Mouse (Mus musculus): ENCODE measurements around the gene Gm17359. TPM values are rescaled to one million over a fixed set of nuclear protein-coding genes. Genes with fewer than 3 reads are reported as not detected.

The Gm17359 gene
- total RNA-seq, 1 experiment from 2014 or later: not detected

DNA sequence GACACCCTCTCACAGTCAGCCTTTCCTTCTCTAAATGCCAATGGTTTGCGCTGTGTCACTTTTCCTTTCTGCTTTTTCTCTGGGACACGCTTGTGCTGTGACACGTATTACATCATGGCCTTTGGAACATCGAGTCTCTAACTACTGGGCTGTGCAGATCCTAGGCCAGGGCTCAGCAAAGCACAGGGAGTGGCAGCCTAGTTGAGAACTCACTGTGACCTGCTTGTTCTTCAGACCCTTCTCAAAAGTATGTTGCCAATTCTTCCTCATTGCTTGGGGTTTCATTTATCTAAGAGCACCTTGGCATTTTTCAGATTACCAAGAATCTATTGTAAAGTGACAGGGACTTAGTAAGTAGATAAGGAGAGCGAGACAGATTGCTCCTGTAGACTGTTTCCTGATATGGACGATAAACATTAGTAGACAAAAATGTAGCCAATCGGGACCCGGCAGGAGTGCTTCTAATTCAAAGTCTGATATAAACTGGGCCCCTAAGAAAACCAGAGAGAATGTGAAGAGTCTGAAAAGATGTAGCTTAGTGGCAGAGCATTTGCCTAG, 2.7 kb upstream of the Gm17359 start:
- no peak for ATAC-seq (replicated peaks in 1 of 2; ENCODE audit: insufficient read depth in 1 of 2, low FRiP score in 2 of 2, low TSS enrichment in 1 of 2, low read depth in 1 of 2, poor library complexity in 2 of 2, severe bottlenecking in 2 of 2)

DNA sequence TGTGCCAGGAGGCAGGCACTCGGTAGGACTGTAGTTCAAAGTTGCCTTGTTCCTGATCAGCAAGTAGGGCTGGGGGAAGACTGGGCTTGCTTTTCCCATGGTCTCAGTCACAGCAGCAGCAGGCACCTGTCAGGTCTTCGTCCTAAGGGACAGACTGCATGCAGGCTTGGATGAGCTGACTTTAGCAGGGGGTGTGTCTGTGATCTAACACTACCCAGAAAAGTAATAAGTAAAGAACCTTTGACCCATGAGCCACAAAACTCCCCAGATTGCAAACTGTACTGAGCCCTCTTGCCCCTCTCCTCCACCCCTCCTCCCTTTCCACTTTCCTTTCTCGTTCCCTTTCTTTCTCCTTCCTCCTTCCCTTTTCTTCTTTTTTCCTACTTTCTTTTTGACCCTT, 4.3 kb downstream of the Gm17359 start:
- no peak for ATAC-seq (replicated peaks in 1 of 2; ENCODE audit: insufficient read depth in 1 of 2, low FRiP score in 2 of 2, low TSS enrichment in 1 of 2, low read depth in 1 of 2, poor library complexity in 2 of 2, severe bottlenecking in 2 of 2)

DNA sequence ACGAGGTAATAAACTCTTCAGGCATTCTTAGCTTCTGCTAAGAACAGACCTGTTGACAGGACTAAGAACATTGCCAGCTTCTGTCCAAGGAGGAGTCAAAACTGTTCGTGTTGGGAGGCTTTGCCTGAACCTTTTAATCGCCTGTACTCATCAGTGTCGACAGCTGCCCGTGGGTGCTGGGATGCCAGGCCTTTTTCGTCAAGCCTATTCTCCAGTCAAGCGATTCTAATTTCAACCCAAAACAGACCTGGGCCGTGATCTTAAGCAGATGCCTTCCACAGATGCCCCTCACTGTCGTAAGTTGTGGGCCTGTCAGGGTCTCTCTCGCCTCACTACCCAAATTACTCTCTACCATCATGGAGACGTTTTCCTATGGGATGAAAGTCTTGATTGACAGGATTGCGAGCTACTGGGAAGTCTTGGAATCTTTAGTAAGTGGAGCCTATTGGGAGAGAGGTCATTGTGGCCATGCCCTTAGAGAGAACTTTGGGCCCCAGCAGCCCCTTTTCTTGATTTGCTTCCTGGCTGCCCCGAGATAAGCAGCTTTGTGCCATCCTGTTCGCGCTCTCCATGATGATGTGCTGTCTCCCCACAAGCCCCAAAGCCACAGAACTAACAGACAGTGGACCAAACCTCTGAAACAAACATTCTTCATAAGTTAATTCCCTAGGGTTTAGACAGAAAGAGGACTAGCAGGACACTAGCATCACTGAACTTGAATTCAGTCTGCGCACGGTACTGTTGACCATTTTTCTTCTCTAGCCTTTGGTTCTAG, 6.7 kb downstream of the Gm17359 start:
- no peak for ATAC-seq (replicated peaks in 1 of 2; ENCODE audit: insufficient read depth in 1 of 2, low FRiP score in 2 of 2, low TSS enrichment in 1 of 2, low read depth in 1 of 2, poor library complexity in 2 of 2, severe bottlenecking in 2 of 2)

DNA sequence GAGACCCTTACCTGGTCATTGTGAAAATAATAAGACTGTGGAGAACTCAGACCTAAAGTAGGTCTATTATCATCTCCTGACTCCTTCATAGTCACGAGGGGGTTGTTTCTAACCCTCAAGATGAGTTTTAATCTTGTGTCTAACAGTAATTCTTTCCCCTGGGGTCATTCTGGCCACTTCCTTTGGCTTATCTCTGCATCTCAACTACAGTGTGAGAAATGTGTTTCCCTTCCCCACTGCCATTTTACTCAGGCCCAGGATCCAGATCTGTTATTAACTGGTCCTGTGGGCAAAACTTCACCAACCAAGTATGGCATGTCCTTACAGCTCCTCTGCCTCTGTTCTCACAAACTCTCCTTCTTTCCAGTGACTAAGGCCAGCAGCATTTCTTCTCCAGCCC, 12.8 kb downstream of the Gm17359 start:
- no peak for ATAC-seq (replicated peaks in 1 of 2; ENCODE audit: insufficient read depth in 1 of 2, low FRiP score in 2 of 2, low TSS enrichment in 1 of 2, low read depth in 1 of 2, poor library complexity in 2 of 2, severe bottlenecking in 2 of 2)

DNA sequence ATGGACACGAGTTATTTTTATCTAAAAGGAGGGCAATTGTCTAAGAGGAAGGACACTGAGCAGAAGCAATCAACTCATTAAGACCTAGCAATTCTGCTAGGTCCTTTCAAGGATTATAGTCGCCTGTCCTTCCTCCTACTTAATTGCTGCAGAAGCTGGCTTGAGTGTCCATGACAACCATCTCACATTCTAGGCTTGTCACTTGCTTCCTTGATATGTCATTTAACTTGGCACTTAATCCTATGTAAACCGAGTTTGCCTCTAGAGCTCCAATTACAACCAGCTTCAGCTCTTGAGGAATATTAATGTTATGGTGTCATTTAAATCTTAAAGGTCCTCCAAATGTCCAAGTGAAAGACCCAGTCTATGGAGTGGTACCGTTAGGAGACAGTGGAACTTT, 22.3 kb downstream of the Gm17359 start:
- no peak for ATAC-seq (replicated peaks in 1 of 2; ENCODE audit: insufficient read depth in 1 of 2, low FRiP score in 2 of 2, low TSS enrichment in 1 of 2, low read depth in 1 of 2, poor library complexity in 2 of 2, severe bottlenecking in 2 of 2)

DNA sequence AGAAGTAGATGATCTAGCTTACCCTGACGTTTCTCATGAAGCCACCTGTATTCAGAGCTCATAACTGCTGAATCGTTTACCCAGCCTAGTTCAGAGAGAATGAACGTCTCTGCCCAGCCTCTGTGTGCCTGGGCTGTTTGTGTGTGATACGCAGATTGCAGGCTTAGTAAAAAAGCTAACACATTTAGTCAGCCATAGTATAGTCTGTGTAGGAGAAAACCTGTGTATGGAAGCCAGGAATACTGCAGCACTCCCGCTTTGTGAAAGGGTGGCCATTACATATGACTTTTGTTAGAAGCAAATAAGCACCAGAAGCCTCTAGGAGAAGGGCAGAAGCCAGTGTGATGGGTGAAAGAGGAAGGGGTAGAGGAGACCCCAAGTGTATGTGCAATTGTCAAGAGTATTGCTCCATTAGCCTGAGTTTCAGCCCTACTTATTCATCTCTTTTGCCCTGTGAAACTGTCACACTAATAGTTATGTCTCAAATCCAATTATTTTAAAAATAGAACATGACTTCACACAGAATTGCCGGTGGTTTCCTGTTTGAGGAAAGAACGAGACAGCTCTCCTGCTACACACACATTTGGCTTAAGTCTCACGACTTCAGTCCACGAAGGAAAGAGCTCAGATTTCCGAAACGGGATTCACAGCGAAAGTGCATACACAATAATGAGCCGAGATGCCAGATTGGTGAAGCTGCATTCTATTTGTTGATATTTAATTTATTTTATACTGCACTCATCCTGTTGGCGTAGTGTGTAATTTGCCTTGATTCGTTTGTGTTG, 24.0 kb downstream of the Gm17359 start:
- no peak for ATAC-seq (replicated peaks in 1 of 2; ENCODE audit: insufficient read depth in 1 of 2, low FRiP score in 2 of 2, low TSS enrichment in 1 of 2, low read depth in 1 of 2, poor library complexity in 2 of 2, severe bottlenecking in 2 of 2)

DNA sequence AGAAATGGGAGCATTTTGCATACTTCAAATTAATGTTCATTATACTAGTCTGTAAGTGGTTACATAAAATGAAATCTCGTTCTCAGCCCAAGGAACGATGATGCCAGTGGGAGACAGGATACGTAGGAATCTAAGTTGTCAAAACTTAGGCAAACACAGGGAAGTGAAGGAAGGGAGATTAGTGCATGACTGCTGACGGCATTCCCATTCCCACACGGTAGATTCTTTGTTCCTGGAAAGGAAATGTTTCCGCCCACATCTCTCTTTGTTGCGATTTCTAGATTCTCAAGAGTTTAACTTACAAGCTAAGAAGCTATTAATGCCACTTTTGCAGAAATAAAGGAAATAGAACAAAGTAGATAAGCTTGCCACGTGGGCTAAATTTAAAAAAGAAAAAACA, 29.6 kb downstream of the Gm17359 start:
- no peak for ATAC-seq (replicated peaks in 1 of 2; ENCODE audit: insufficient read depth in 1 of 2, low FRiP score in 2 of 2, low TSS enrichment in 1 of 2, low read depth in 1 of 2, poor library complexity in 2 of 2, severe bottlenecking in 2 of 2)

DNA sequence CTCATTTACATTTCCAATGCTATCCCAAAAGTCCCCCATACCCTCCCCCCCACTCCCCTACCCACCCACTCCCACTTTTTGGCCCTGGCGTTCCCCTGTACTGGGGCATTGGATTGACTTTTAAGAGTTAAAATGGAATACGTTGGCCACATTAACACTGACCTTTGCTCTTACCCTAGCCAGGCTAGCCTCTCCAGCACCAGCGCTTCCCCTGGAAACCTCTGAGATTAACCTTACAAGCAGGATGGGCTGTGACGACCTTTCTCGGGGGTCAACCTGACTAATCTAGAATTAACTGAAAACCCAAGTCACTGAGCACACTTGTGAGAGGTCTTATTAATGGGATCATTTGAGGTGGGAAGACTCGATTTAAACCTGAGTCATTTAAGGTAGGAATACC, 31.8 kb downstream of the Gm17359 start:
- no peak for ATAC-seq (replicated peaks in 1 of 2; ENCODE audit: insufficient read depth in 1 of 2, low FRiP score in 2 of 2, low TSS enrichment in 1 of 2, low read depth in 1 of 2, poor library complexity in 2 of 2, severe bottlenecking in 2 of 2)

DNA sequence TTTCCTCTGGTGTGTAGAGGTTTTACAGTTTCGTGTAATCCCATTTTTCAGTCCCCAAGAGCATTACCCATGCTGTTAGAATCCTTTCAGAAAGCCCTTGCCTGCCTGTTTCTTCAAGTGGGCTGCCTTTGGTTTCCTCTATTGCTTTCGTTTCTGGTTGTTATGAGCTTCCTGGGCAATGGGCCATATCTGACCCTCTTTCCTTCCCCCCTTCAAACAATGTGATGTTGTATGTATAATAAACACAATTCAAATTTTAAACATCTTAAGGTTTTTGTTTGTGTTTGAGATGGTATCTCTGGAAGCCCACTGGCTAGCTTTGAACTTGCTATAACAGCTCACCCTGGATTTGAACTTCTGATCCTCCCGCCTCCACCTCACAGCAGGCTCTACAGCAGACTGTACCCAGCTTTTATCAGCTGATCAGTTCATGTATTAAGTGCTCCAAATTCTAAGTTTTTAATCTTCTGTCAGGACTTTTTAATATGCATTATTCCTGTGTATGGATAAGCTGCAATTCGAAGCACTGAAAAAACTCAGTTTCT, 34.0 kb downstream of the Gm17359 start:
- peak in 1 of 2 experiments; percentile 47; a peak in 1 of 4 replicates for ATAC-seq (replicated peaks in 1 of 2; ENCODE audit: insufficient read depth in 1 of 2, low FRiP score in 2 of 2, low TSS enrichment in 1 of 2, low read depth in 1 of 2, poor library complexity in 2 of 2, severe bottlenecking in 2 of 2)

DNA sequence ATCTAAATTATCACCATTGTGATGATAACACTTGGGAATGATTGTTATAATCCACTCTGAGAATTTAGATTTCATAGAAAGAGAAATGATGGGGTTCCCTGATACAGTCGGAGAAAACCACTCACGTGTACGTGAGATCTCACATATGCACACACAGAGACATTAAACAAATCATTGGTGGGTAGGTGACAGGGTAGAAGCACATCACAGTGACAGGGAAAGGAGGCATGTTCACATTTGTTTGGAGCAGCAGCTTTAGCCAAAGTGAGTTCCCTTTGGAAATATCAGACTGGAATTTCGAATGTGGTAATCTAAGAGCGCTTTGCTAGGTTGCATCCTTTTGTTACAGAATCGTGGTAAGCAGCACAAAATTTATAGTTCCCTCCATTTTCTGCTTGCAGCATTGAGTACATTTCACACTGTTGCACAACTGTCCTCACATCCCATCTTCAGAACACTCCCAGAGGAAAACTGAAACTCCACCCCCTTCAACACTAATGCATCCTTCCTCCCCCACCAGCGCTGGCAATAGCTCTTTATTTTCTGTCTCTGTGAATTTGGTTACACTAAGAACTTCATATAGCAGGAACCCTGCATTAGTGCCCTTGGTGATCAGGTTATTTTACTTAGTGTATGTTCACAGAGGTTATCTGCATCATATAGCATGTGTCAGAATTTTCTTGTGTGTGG, 35.2 kb downstream of the Gm17359 start:
- ATAC-seq (replicated peaks in 1 of 2; ENCODE audit: insufficient read depth in 1 of 2, low FRiP score in 2 of 2, low TSS enrichment in 1 of 2, low read depth in 1 of 2, poor library complexity in 2 of 2, severe bottlenecking in 2 of 2): no peak

DNA sequence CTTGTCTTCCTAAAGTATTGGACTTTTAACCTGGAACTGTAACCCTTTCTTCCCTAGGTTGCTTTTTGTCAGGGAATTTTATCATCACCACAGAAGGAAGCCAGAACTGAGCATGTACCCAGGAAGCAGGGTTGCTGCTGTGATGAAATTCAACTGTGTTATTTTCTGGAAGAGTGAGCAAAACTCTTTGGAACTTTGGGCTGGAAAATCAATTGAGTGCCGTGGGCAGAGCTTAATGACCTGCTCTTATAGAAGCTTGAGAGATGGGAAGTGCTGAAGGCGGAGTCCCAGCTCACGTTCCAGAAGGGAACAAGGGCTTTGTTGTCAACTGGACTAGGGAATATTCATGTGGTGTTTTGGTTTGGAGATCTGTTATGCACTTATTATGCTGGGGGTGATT, 37.5 kb downstream of the Gm17359 start:
- no peak for ATAC-seq (replicated peaks in 1 of 2; ENCODE audit: insufficient read depth in 1 of 2, low FRiP score in 2 of 2, low TSS enrichment in 1 of 2, low read depth in 1 of 2, poor library complexity in 2 of 2, severe bottlenecking in 2 of 2)

DNA sequence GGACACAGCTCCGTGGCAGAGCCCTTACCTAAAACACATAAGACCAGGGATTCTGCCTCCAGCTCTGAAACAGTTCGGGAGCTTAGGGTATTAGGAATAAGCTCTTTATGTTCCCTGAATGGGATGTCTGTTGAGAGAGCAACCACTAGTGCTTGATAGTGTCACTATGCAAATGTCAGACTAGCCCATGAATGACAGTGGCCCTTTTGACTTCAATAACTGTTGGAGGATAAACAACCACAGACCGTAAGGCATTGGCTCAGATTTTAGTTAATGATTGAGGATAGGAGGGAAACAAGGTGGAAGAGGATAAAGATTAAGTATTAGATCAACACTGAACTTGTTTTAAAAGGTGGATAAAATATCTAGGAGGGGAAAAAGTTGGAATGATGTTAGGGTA, 41.6 kb downstream of the Gm17359 start:
- ATAC-seq (replicated peaks in 1 of 2; ENCODE audit: insufficient read depth in 1 of 2, low FRiP score in 2 of 2, low TSS enrichment in 1 of 2, low read depth in 1 of 2, poor library complexity in 2 of 2, severe bottlenecking in 2 of 2): no peak

DNA sequence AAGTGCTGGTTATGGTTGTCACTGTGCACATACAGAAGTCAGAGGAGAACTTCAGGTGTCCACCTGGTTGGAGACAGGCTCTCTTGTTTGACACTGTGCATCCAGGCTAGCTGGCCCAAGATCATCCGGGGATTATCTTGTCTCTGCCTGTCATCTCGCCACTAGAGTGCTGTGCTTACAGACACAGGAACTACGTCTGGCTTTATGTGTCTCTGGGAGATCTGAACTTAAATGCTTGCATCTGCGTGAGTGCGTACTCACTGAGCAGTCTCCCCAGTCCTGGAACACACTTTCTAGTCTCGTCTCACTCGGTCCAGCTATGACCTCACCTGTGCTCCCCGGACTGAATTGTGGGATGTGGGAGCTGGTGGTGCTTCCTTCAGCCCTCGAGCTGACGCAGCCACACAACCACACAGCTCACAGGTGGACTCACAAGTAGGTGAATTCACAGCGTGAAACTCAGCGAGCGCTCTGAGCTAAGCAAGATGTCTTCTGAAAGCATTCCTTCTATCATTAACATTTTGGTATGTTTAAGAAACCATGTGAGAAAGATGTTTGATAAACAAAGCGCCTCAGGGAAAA, 42.9 kb downstream of the Gm17359 start:
- ATAC-seq (replicated peaks in 1 of 2; ENCODE audit: insufficient read depth in 1 of 2, low FRiP score in 2 of 2, low TSS enrichment in 1 of 2, low read depth in 1 of 2, poor library complexity in 2 of 2, severe bottlenecking in 2 of 2): no peak

DNA sequence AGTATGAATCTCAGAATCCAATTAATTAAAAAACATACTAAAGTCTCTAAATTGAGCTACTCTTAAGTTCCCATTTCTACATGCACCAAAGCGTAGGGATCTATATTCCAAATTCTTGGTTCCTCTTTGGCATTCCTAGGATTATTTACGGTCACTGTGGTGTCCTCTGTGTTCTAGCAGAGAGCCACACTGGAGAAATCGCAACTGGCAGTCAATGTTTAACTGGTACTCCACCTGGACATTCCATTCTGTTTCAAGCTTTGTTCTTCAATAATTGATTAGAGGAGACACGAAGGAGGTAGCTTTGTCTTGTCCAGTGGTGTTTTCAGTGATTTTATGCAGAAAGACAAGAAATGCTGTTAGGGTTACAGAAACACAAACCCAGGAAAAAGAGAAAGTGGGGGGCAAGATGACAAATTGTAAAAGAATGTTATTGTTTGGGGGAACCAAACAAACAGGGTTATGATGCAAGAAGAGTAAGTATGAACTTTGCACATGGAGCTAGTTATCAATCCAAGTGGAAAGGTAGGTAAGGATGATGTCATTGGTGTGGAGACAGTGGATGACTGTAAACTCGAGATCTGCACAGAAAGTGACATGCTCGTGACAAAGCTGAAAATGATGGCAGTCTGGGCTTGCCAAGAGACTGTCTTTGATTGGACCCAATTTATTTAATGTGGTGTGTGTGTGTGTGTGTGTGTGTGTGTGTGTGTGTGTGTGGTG, 43.6 kb downstream of the Gm17359 start:
- no peak for ATAC-seq (replicated peaks in 1 of 2; ENCODE audit: insufficient read depth in 1 of 2, low FRiP score in 2 of 2, low TSS enrichment in 1 of 2, low read depth in 1 of 2, poor library complexity in 2 of 2, severe bottlenecking in 2 of 2)

DNA sequence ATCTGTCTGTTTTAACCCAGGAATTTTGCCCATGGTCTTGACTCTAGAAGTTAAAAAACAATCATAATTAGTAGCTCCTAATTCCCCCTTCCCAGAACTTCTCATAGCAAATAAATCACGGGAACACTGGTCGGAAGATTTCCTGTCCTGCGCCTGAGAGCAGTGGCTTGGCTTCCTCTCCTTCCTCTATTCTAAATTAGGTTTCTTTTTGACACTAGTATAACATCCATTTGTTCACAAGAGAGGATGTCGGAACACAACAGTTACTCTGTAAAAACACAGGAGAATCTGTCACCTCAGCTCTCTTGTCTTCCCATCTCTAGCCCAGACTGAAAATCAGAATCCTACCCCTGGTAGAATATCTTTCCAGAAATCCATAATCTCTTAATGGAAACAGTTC, 44.9 kb downstream of the Gm17359 start:
- no peak for ATAC-seq (replicated peaks in 1 of 2; ENCODE audit: insufficient read depth in 1 of 2, low FRiP score in 2 of 2, low TSS enrichment in 1 of 2, low read depth in 1 of 2, poor library complexity in 2 of 2, severe bottlenecking in 2 of 2)

DNA sequence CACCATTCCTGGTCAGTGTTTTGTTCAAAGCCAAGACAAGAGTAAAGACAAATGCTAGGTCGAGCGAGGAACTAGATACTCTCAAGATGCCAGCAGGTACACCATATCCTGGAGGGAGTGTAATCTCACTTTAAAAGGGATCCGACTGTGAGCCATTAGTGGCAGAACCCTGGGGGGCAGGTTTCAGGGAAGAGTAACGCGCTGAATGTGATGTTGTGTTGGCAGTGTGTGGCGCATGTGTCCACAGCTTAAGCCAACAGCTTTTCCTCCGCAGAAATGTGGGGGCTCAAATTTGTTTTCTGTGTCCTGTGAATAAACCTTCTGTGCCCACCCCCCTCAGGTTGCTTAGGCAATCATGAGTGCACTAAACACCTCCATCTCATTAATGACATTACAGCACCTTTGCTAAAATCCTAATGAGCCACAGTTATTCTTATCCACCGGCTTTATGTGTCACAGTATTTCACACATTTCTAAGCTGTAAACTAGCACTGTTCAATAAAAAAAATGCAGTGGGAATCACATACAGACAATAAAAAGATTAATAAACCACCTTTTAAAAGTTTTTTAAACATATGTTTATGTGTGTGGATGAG, 49.1 kb downstream of the Gm17359 start:
- ATAC-seq (replicated peaks in 1 of 2; ENCODE audit: insufficient read depth in 1 of 2, low FRiP score in 2 of 2, low TSS enrichment in 1 of 2, low read depth in 1 of 2, poor library complexity in 2 of 2, severe bottlenecking in 2 of 2): no peak

All from hematopoietic stem cell, adult 5-6 weeks (primary cell).